Mouse (Mus musculus): Measurements from ENCODE around the gene Zfp759.
"Not testable (repeated sequence)": the region's sequence is repeated elsewhere in the genome, so short reads cannot be mapped to it uniquely, and the experiment has no call there.

The Zfp759 gene
- long read RNA-seq, experiment 1, partial matches to known transcripts: 0 of 1 reads
- long read RNA-seq, experiment 1, other reads (novel, unspliced or antisense): 1 of 1 reads
- long read RNA-seq, experiment 2, partial matches to known transcripts: 0 of 2 reads
- long read RNA-seq, experiment 2, other reads (novel, unspliced or antisense): 1 of 2 reads

GRCm38 (mm10) chr13:67121360-67121759 is at the start of gene Zfp759:
Zfp759 (plus strand) TSS chr13:67121660.
- intact Hi-C loops (cut with DNase I): loop anchor here (10.0 kb wide), 1 partner anchor 53 kb away; the partner anchor contains the start of gene Rsl1

- intact Hi-C loops (cut with DNase I): no loop called here
These were observed 48.7 kb upstream of the Zfp759 start for GRCm38 (mm10) chr13:67072786-67073185.

- intact Hi-C loops (cut with DNase I): no loop called here
These were observed 44.2 kb upstream of the Zfp759 start for GRCm38 (mm10) chr13:67077244-67077643.

- intact Hi-C loops (cut with DNase I): no loop called here
These were observed 40.2 kb upstream of the Zfp759 start for GRCm38 (mm10) chr13:67081142-67081713.

GRCm38 (mm10) chr13:67081946-67082345 is 39.5 kb upstream of the Zfp759 start:
- intact Hi-C loops (cut with DNase I): no loop called here

- intact Hi-C loops (cut with DNase I): no loop called here
These were observed 31.3 kb upstream of the Zfp759 start for GRCm38 (mm10) chr13:67090154-67090553.

- intact Hi-C loops (cut with DNase I): no loop called here
These were observed 23.6 kb upstream of the Zfp759 start, which contains the start of gene Zfp708 for GRCm38 (mm10) chr13:67097876-67098275. Zfp708 (minus strand) TSS chr13:67097976.

- intact Hi-C loops (cut with DNase I): loop anchor here (5.0 to 10.0 kb wide), 2 partner anchors 45 to 103 kb away; partner anchors contain the start of gene Zfp712
These were observed 13.8 kb upstream of the Zfp759 start for GRCm38 (mm10) chr13:67107681-67108080.

GRCm38 (mm10) chr13:67108194-67108820 is 13.2 kb upstream of the Zfp759 start, which contains the start of gene Gm28557:
Gm28557 (minus strand) TSS chr13:67108604.
- intact Hi-C loops (cut with DNase I): loop anchor here (5.0 to 10.0 kb wide), 2 partner anchors 46 to 104 kb away; partner anchors contain the start of gene Zfp712

GRCm38 (mm10) chr13:67108821-67109206 is 12.6 kb upstream of the Zfp759 start:
- intact Hi-C loops (cut with DNase I): loop anchor here (5.0 to 10.0 kb wide), 2 partner anchors 47 to 104 kb away; partner anchors contain the start of gene Zfp712

- intact Hi-C loops (cut with DNase I): no loop called here
These were observed 9.4 kb upstream of the Zfp759 start for GRCm38 (mm10) chr13:67112096-67112495.

- intact Hi-C loops (cut with DNase I): no loop called here
These were observed 8.2 kb upstream of the Zfp759 start for GRCm38 (mm10) chr13:67113287-67113686.

GRCm38 (mm10) chr13:67116163-67116562 is 5.3 kb upstream of the Zfp759 start, which contains the start of gene Rslcan18:
Rslcan18 (minus strand) TSS chr13:67116263.
- intact Hi-C loops (cut with DNase I): not testable (repeated sequence)

GRCm38 (mm10) chr13:67124460-67124859 is 3.0 kb downstream of the Zfp759 start:
- intact Hi-C loops (cut with DNase I): loop anchor here (10.0 kb wide), 1 partner anchor 50 kb away; the partner anchor contains the start of gene Rsl1

- intact Hi-C loops (cut with DNase I): loop anchor here (5.0 to 10.0 kb wide), 2 partner anchors 47 to 180 kb away; partner anchors contain the start of genes Rsl1 and Zfp457
These were observed 6.0 kb downstream of the Zfp759 start for GRCm38 (mm10) chr13:67127507-67127906.

- intact Hi-C loops (cut with DNase I): loop anchor here (5.0 to 10.0 kb wide), 2 partner anchors 47 to 179 kb away; partner anchors contain the start of genes Rsl1 and Zfp457
These were observed 6.7 kb downstream of the Zfp759 start for GRCm38 (mm10) chr13:67128038-67128721.

GRCm38 (mm10) chr13:67166122-67166521 is 44.7 kb downstream of the Zfp759 start:
- intact Hi-C loops (cut with DNase I): not testable (repeated sequence)

GRCm38 (mm10) chr13:67172991-67173722 is 51.7 kb downstream of the Zfp759 start, which contains the start of gene Rsl1:
Rsl1 (plus strand) TSS chr13:67173182.
- intact Hi-C loops (cut with DNase I): loop anchor here (5.0 to 10.0 kb wide), 2 partner anchors 48 to 199 kb away; partner anchors contain the start of gene Zfp759

- intact Hi-C loops (cut with DNase I): loop anchor here (5.0 to 10.0 kb wide), 2 partner anchors 49 to 199 kb away; partner anchors contain the start of gene Zfp759
These were observed 52.2 kb downstream of the Zfp759 start for GRCm38 (mm10) chr13:67173723-67174055.
